Mouse (Mus musculus): ENCODE measurements around the gene Ldlrad3.

Gene Ldlrad3

GRCm38 (mm10) chr2:102033818-102034512 is 152.2 kb downstream of the Ldlrad3 start:
- no peak for DNase-seq

- peak; percentile 33 for DNase-seq
These were observed 153.4 kb downstream of the Ldlrad3 start for GRCm38 (mm10) chr2:102032713-102033343.

- peak; percentile 78 for DNase-seq
These were observed 155.5 kb downstream of the Ldlrad3 start for GRCm38 (mm10) chr2:102030652-102031051.

- DNase-seq = no peak
These were observed 156.0 kb downstream of the Ldlrad3 start for GRCm38 (mm10) chr2:102030152-102030551.

- no peak for DNase-seq
These were observed 156.5 kb downstream of the Ldlrad3 start for GRCm38 (mm10) chr2:102029682-102030081.

- DNase-seq = no peak
These were observed 158.9 kb downstream of the Ldlrad3 start for GRCm38 (mm10) chr2:102027265-102027664.

GRCm38 (mm10) chr2:102026156-102026555 is 160.0 kb downstream of the Ldlrad3 start:
- DNase-seq = no peak

GRCm38 (mm10) chr2:102024483-102024882 is 161.7 kb downstream of the Ldlrad3 start:
- DNase-seq = no peak

- DNase-seq = no peak
These were observed 164.7 kb downstream of the Ldlrad3 start for GRCm38 (mm10) chr2:102021371-102022084.

GRCm38 (mm10) chr2:102020546-102020945 is 165.6 kb downstream of the Ldlrad3 start:
- no peak for DNase-seq

GRCm38 (mm10) chr2:102014538-102015113 is 171.6 kb downstream of the Ldlrad3 start:
- no peak for DNase-seq

- no peak for DNase-seq
These were observed 174.7 kb downstream of the Ldlrad3 start for GRCm38 (mm10) chr2:102011311-102011975.

GRCm38 (mm10) chr2:102009766-102010265 is 176.4 kb downstream of the Ldlrad3 start:
- DNase-seq = peak; percentile 57

GRCm38 (mm10) chr2:102006143-102006542 is 180.0 kb downstream of the Ldlrad3 start:
- DNase-seq = peak; percentile 82

GRCm38 (mm10) chr2:102005377-102006007 is 180.7 kb downstream of the Ldlrad3 start:
- DNase-seq = no peak

GRCm38 (mm10) chr2:102003776-102004264 is 182.4 kb downstream of the Ldlrad3 start:
- DNase-seq = no peak

GRCm38 (mm10) chr2:102002974-102003775 is 183.0 kb downstream of the Ldlrad3 start:
- peak; percentile 59 for DNase-seq

GRCm38 (mm10) chr2:102002408-102002973 is 183.7 kb downstream of the Ldlrad3 start:
- no peak for DNase-seq

GRCm38 (mm10) chr2:102001661-102002060 is 184.5 kb downstream of the Ldlrad3 start:
- DNase-seq = peak; percentile 51

GRCm38 (mm10) chr2:101998911-101999572 is 187.1 kb downstream of the Ldlrad3 start:
- DNase-seq = no peak

All from lung, postnatal 10 days (tissue).